Mouse (Mus musculus): ENCODE data around the gene Ccdc146.

DNA sequence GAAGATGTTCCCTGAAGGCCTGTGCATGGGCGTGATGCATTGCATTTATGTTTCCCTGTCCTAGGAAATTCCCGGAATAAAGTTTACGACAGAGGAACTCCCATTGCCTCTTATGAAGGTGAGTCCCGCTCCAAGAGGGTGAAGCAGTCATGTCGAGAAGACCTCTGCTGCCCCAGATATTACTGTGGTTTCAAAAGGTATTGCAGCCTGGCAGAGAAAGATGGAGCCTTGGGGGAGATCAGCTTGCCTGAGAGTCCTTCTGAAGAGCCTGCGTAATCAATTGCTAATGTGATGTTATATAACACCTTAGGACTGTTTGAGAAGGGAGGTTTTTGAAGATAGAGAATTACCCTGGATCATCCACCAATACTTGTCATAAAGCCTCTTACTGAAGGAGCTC, 166.7 kb downstream of the Ccdc146 start:
- TF ChIP-seq CTCF (conservative IDR thresholded peaks at IDR 0.05; ENCODE audit: low read length): peak; percentile 80
- TF ChIP-seq NANOG (IDR thresholded peaks at IDR 0.05; ENCODE audit: borderline replicate concordance, low read length): no peak
- no peak for TF ChIP-seq POU5F1 (IDR thresholded peaks at IDR 0.05; ENCODE audit: borderline replicate concordance, low read length)
